Mouse (Mus musculus) neural tube, embryonic 13.5 days (tissue): ENCODE data around the gene Fosb. TPM values are rescaled to one million over a fixed set of nuclear protein-coding genes. Genes with fewer than 3 reads are reported as not detected.

Experiments used
- ATAC-seq: fragments of 200-750 bp; cut with Nextera tagmentation; 2 replicates; pipeline ENCODE4 v1.8.0; 2017; ENCODE audit warnings: low read depth, mild to moderate bottlenecking, moderate TSS enrichment, moderate library complexity
- H3K27ac ChIP-seq: fragments of 300-500 bp; sonication (generic); replicated peaks from 2 replicates; pipeline ENCODE4 v1.5.1; 2015; ENCODE audit warnings: moderate library complexity, mild to moderate bottlenecking, inconsistent platforms
- H3K27me3 ChIP-seq: fragments of 300-500 bp; sonication (generic); 2 replicates; pipeline ENCODE4 v1.6.1; 2015; ENCODE audit warnings: mild to moderate bottlenecking, inconsistent platforms
- H3K36me3 ChIP-seq: fragments of 300-500 bp; sonication (generic); 2 replicates; pipeline ENCODE4 v1.6.1; 2015; ENCODE audit warnings: mild to moderate bottlenecking, inconsistent platforms
- H3K4me1 ChIP-seq: fragments of 300-500 bp; sonication (generic); replicated peaks from 2 replicates; pipeline ENCODE4 v1.6.1; 2015; ENCODE audit warnings: inconsistent platforms
- H3K4me2 ChIP-seq: fragments of 300-500 bp; sonication (generic); 2 replicates; pipeline ENCODE4 v1.6.1; 2015; ENCODE audit warnings: inconsistent platforms, mild to moderate bottlenecking, moderate library complexity
- H3K4me3 ChIP-seq: fragments of 300-500 bp; sonication (generic); 2 replicates; pipeline ENCODE4 v1.5.1; 2015; ENCODE audit warnings: mild to moderate bottlenecking, inconsistent platforms
- H3K9ac ChIP-seq: fragments of 300-500 bp; sonication (generic); 2 replicates; pipeline ENCODE4 v1.6.1; 2015; ENCODE audit warnings: moderate library complexity, mild to moderate bottlenecking, inconsistent platforms
- H3K9me3 ChIP-seq: fragments of 300-500 bp; sonication (generic); 2 replicates; pipeline ENCODE4 v1.6.1; 2016; ENCODE audit warnings: inconsistent platforms
- WGBS: fragments of 180-500 bp; shearing (Covaris S2); methylation state at CpG from one replicate; pipeline ENCODE4 v1.1.7; 2015; 5-methylcytosine and 5-hydroxymethylcytosine counted together
- polyA plus RNA-seq: library from polyadenylated mRNA; unstranded; fragments of >200 nt; fragmentation: Nextera tagmentation; extraction: Ambion mirVana; gene quantifications from 2 replicates; pipeline ENCODE4 v1.2.1, GENCODE M21; 2015

Fosb gene
- polyA plus RNA-seq, 1 experiment from 2014 or later, result 0.06 TPM

DNA sequence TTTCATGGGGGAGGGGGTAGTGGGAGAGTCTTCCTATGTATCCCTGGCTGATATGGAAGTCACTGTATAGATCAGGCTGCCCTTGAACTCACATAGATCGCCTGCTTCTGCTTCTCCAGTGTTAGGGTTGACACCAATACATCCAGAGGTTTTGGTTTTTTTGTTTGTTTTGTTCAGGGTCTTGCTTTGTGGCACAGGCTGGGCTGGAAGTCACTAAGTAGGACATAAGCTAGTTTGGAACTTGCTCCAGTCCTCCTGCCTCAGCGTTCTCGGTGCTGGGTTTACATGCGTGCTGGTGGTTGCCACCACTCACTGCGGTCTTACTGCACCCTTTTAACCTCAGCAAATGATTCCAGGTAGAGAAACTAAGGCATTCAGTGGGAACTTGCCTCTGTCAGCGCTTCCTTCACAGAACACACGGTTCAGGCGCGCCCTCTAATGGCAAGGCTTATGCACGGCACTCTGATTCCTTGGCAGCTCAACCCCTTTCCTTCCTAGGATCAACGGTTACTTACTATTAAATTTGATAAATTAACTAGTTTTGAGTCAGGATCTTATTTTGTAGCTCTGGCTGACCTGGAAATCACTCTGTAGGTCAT lies 33.5 kb upstream of the Fosb start:
- Histone ChIP-seq H3K4me2 (peak overlapping the region; percentile 1; the same call in 1 of the 2 replicates), H3K4me1 (peaks cover 37% of the 10 kb centered on the region), H3K4me3 (no peak overlapping the region), H3K27me3 (peaks cover 22% of the 10 kb centered on the region), H3K9me3 (no peaks in the 10 kb centered on the region), H3K9ac (no peak overlapping the region), H3K36me3 (peaks cover 4% of the 10 kb centered on the region), H3K27ac (no peak overlapping the region)
- ATAC-seq, result no peak
- 2% methylated on average over 11 of the region's 11 CpGs for WGBS

- Histone ChIP-seq H3K4me2 (peak overlapping the region; percentile 85), H3K9ac (peak overlapping the region; percentile 66), H3K27ac (no peak overlapping the region), H3K9me3 (no peaks in the 10 kb centered on the region), H3K36me3 (no peaks in the 10 kb centered on the region), H3K4me1 (peaks cover 37% of the 10 kb centered on the region), H3K27me3 (peaks cover 22% of the 10 kb centered on the region), H3K4me3 (peak overlapping the region; percentile 45)
- under 1% methylated on average over 27 of the region's 27 CpGs for WGBS
- peak; percentile 11; the same call in 1 of the 2 replicates for ATAC-seq
Observed at GRCm38 (mm10) chr7:19342481-19343027, 32.7 kb upstream of the Fosb start.

DNA sequence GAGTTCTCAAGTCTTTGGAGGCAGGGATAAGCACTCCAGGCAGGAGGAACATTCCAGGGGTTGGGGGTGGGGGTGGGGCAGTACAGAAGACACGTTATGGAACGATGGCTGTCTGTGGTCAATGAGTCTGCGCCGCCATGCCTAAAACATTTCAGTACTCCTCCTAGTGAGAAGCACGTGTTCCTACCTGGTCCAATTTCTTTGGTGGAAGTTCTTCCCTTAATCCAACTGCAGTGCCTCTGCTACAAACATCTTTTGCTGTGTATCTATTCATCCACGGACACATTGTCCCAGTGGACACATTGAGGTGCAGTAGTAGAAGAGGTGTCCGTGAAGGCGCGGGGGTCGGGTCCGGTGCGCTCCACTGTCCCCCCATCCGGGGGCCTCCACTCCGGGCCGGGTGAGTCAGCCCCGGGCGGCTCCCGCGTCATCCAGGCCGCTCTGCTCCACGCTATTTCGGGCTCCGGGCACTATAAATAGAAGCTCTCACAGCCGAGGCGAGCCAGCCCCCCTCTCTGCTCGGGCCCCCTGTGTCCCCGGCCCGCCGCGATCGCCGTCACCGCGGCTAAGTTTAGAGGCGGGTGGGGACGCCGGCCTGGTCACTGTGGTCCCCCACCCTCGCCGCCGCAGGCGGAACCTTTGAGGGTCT lies 32.0 kb upstream of the Fosb start:
- Histone ChIP-seq H3K27me3 (peaks cover 22% of the 10 kb centered on the region), H3K9ac (peak overlapping the region; percentile 66), H3K4me1 (peaks cover 37% of the 10 kb centered on the region), H3K4me3 (peak overlapping the region; percentile 45), H3K4me2 (peak overlapping the region; percentile 85), H3K36me3 (no peaks in the 10 kb centered on the region), H3K27ac (no peak overlapping the region), H3K9me3 (no peaks in the 10 kb centered on the region)
- no peak for ATAC-seq
- 1% methylated on average over 41 of the region's 41 CpGs for WGBS

- Histone ChIP-seq H3K4me1 (peaks cover 35% of the 10 kb centered on the region), H3K4me3 (peak overlapping the region; percentile 45; the same call in 1 of the 2 replicates), H3K27ac (no peak overlapping the region), H3K36me3 (no peaks in the 10 kb centered on the region), H3K9me3 (no peaks in the 10 kb centered on the region), H3K4me2 (peak overlapping the region; percentile 85), H3K9ac (no peak overlapping the region), H3K27me3 (peaks cover 22% of the 10 kb centered on the region)
- WGBS, result 17% methylated on average over 10 of the region's 10 CpGs
- ATAC-seq, result no peak
Observed at GRCm38 (mm10) chr7:19341250-19341649, 31.4 kb upstream of the Fosb start.

- 73% methylated on average over 7 of the region's 7 CpGs for WGBS
- peaks cover 22% of the 10 kb centered on the region for H3K27me3 ChIP-seq
- H3K4me1 ChIP-seq, result peaks cover 24% of the 10 kb centered on the region
- H3K27ac ChIP-seq, result no peak overlapping the region
- H3K4me3 ChIP-seq, result no peak overlapping the region
- H3K9me3 ChIP-seq, result no peaks in the 10 kb centered on the region
- 0 out of 2 replicates have a peak overlapping the region, but pooled peaks have one; percentile 12 for H3K9ac ChIP-seq
- H3K4me2 ChIP-seq, result no peak overlapping the region
- no peaks in the 10 kb centered on the region for H3K36me3 ChIP-seq
- ATAC-seq, result no peak
Observed at GRCm38 (mm10) chr7:19338596-19338995, 28.7 kb upstream of the Fosb start.

GRCm38 (mm10) chr7:19338060-19338459 lies 28.2 kb upstream of the Fosb start:
- ATAC-seq, result no peak
- WGBS, result 52% methylated on average over 2 of the region's 2 CpGs
- H3K4me3 ChIP-seq, result no peak overlapping the region
- H3K9me3 ChIP-seq, result no peaks in the 10 kb centered on the region
- H3K9ac ChIP-seq, result no peak overlapping the region
- H3K27me3 ChIP-seq, result peaks cover 22% of the 10 kb centered on the region
- H3K4me1 ChIP-seq, result peaks cover 28% of the 10 kb centered on the region
- H3K36me3 ChIP-seq, result no peaks in the 10 kb centered on the region
- no peak overlapping the region for H3K4me2 ChIP-seq
- H3K27ac ChIP-seq, result no peak overlapping the region

DNA sequence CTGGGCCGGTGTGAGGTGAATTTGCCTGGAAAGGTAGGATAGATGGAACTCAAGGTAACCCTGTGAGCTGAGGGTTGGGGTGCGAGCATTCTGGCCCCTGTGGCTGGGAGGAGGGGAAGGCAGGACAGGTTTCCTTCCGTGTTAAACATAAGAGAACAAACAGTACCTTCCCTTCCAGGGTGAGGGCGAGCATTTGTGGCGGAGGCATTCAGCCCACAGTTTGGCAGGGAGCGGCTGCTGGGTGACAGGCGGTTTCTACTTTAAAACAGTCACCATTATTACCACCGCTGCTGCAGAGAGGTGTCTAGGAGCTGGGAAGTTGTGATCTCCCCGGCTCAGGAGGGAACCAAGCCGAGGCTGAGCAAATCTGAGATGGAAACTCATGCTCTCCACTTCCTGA lies 27.3 kb upstream of the Fosb start:
- no peaks in the 10 kb centered on the region for H3K9me3 ChIP-seq
- no peak for ATAC-seq
- no peak overlapping the region for H3K9ac ChIP-seq
- no peak overlapping the region for H3K4me2 ChIP-seq
- no peak overlapping the region for H3K4me3 ChIP-seq
- peaks cover 20% of the 10 kb centered on the region for H3K4me1 ChIP-seq
- no peak overlapping the region for H3K27ac ChIP-seq
- peaks cover 19% of the 10 kb centered on the region for H3K27me3 ChIP-seq
- WGBS, result 64% methylated on average over 10 of the region's 10 CpGs
- no peaks in the 10 kb centered on the region for H3K36me3 ChIP-seq

DNA sequence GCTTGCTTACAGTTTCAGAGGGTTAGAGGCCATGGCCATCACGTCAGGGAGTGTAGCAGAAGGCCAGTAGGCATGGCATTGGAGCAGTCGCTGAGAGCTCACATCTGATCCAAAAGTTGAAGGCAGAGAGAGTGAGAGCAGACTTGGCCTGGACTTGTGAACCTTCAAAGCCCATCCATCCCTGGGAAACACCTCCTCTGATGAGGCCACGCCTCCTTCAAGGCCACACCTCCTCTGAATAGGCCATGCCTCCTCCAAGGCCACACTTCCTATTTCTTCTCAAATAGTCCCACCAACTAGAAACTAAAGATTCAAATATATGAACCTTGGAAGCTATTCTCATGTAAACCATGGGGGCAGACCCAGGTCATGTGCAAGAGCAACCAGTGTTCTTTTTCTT lies 25.7 kb upstream of the Fosb start:
- no peaks in the 10 kb centered on the region for H3K9me3 ChIP-seq
- peaks cover 9% of the 10 kb centered on the region for H3K4me1 ChIP-seq
- ATAC-seq, result no peak
- no peaks in the 10 kb centered on the region for H3K36me3 ChIP-seq
- no peak overlapping the region for H3K9ac ChIP-seq
- H3K4me3 ChIP-seq, result no peak overlapping the region
- no peak overlapping the region for H3K27ac ChIP-seq
- no peak overlapping the region for H3K4me2 ChIP-seq
- WGBS, result 39% methylated on average over 3 of the region's 3 CpGs
- H3K27me3 ChIP-seq, result peaks cover 4% of the 10 kb centered on the region; the same call in 1 of the 2 replicates

DNA sequence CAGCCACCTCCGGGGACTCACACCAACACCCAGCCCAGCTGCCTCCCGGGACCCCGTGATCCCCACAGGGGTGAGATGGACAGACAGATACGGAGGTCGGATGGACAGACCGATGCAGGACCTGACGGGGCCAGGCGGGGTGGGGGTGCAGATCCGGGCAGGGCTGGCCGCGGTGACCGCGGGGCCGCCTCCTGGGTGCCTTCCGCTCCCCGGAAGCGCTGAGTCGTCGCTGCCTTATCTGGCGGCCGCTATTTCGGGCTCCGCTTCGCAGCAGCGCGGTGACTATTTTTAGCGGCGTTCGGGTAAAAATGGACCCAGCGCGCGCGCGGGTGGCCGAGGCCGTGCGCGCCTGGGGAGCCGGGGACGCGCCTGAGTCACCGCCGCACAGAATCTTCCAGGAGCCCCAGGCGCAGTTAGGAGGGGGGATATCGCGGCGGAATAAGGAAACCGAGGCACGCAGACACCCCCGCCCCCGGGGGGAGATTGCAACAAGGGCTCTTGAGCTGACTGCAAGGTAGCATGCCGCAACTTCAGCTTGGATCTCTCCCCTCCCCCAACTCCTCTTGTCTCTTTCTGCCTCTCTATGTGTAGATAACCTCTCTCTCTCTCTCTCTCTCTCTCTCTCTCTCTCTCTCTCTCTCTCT lies 23.0 kb upstream of the Fosb start:
- peak overlapping the region; percentile 75 for H3K4me2 ChIP-seq
- no peaks in the 10 kb centered on the region for H3K9me3 ChIP-seq
- WGBS, result under 1% methylated on average over 50 of the region's 52 CpGs
- H3K27me3 ChIP-seq, result no peaks in the 10 kb centered on the region
- peak overlapping the region; percentile 75 for H3K27ac ChIP-seq
- no peaks in the 10 kb centered on the region for H3K36me3 ChIP-seq
- H3K4me3 ChIP-seq, result peak overlapping the region; percentile 51
- H3K4me1 ChIP-seq, result peaks cover 11% of the 10 kb centered on the region
- ATAC-seq, result peak; percentile 45
- peak overlapping the region; percentile 82 for H3K9ac ChIP-seq

DNA sequence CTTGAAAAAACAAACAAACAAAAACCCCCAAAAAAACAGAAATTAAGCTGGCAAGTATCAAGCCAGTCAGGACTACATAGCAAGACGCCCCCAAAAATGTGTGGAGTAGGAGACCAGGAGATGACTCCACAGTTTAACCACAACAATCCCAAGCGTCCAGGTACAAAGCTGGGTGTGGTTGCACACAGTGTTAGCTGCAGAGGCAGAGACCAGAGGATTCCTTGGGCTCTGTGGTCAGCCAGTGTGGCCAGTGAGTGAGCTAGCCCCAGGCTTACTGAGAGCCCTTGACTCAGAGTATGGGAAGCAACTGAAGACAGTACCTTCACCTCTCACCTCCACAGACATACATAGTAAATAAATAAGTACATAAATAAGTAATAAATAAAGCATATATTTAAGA lies 22.1 kb upstream of the Fosb start:
- no peak overlapping the region for H3K27ac ChIP-seq
- no peak overlapping the region for H3K4me2 ChIP-seq
- H3K27me3 ChIP-seq, result no peaks in the 10 kb centered on the region
- 70% methylated on average over 2 of the region's 2 CpGs for WGBS
- peaks cover 20% of the 10 kb centered on the region for H3K4me1 ChIP-seq
- H3K4me3 ChIP-seq, result peak overlapping the region; percentile 51; the same call in 1 of the 2 replicates
- no peaks in the 10 kb centered on the region for H3K36me3 ChIP-seq
- no peaks in the 10 kb centered on the region for H3K9me3 ChIP-seq
- no peak for ATAC-seq
- H3K9ac ChIP-seq, result no peak overlapping the region

DNA sequence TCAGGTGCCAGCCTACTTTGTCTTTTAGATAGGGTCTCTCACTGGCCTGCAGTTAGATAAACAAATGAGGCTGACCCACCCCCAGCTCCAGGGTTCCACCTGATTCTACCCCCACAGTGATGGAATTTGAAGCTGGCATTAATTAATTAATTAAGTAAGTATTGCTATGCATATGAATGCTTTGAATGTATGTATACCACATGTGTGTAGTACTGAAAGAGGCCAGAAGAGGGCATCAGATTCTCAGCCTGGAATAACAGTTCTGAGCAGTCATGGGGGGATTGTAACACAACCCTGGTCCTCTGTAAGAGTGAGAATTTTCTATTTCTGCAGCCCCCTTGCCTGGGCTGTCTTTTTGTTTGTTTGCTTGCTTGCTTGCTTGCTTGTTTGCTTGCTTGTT lies 18.6 kb upstream of the Fosb start:
- Histone ChIP-seq H3K27ac (no peak overlapping the region), H3K4me3 (no peak overlapping the region), H3K4me2 (no peak overlapping the region), H3K36me3 (no peaks in the 10 kb centered on the region), H3K9ac (no peak overlapping the region), H3K27me3 (no peaks in the 10 kb centered on the region), H3K9me3 (no peaks in the 10 kb centered on the region), H3K4me1 (peaks cover 22% of the 10 kb centered on the region)
- no peak for ATAC-seq

GRCm38 (mm10) chr7:19327782-19328181 lies 17.9 kb upstream of the Fosb start:
- no peak for ATAC-seq
- no peaks in the 10 kb centered on the region for H3K27me3 ChIP-seq
- H3K4me3 ChIP-seq, result no peak overlapping the region
- WGBS, result 84% methylated on average over 5 of the region's 5 CpGs
- H3K36me3 ChIP-seq, result no peaks in the 10 kb centered on the region
- no peaks in the 10 kb centered on the region for H3K9me3 ChIP-seq
- H3K27ac ChIP-seq, result no peak overlapping the region
- H3K4me2 ChIP-seq, result peak overlapping the region; percentile 72
- H3K4me1 ChIP-seq, result peaks cover 20% of the 10 kb centered on the region
- H3K9ac ChIP-seq, result peak overlapping the region; percentile 60; the same call in 1 of the 2 replicates
